Mouse (Mus musculus): ENCODE data around the gene Luzp2. TPM values are rescaled to one million over a fixed set of nuclear protein-coding genes. Genes with fewer than 3 reads are reported as not detected.

Gene Luzp2
- polyA plus RNA-seq (2015; fragmentation: Nextera tagmentation; extraction: Ambion mirVana) = 20.0 and 26.2 TPM in 2 replicates

GRCm38 (mm10) chr7:54835372-54835851 is at the start of gene Luzp2:
Luzp2 (plus strand) TSS chr7:54835498.
- Histone ChIP-seq H3K27me3 (no peaks in the 10 kb centered on the region), H3K27ac (replicated peaks) (peak within 1 kb of the TSS; percentile 31), H3K36me3 (no peaks in the 10 kb centered on the region), H3K9me3 (no peaks in the 10 kb centered on the region), H3K4me1 (peaks cover 5% of the 10 kb centered on the region), H3K4me3 (peak within 1 kb of the TSS; percentile 48), H3K4me2 (replicated peaks) (peak within 1 kb of the TSS; percentile 70), H3K9ac (replicated peaks) (peak within 1 kb of the TSS; percentile 65)
- peak; percentile 91 for ATAC-seq (replicated peaks)
- 0% methylated on average over 22 of the region's 22 CpGs for WGBS

- H3K4me3 ChIP-seq = no peak overlapping the region
- no peak for ATAC-seq (replicated peaks)
- H3K27ac ChIP-seq (replicated peaks) = no peak overlapping the region
- H3K4me2 ChIP-seq (replicated peaks) = no peak overlapping the region
- no peaks in the 10 kb centered on the region for H3K9me3 ChIP-seq
- no peaks in the 10 kb centered on the region for H3K4me1 ChIP-seq
- H3K27me3 ChIP-seq = no peaks in the 10 kb centered on the region; the same call in 1 of the 2 replicates
- no peaks in the 10 kb centered on the region for H3K36me3 ChIP-seq
- H3K9ac ChIP-seq (replicated peaks) = no peak overlapping the region
Measured at GRCm38 (mm10) chr7:54787456-54787855, 47.8 kb upstream of the Luzp2 start.

GRCm38 (mm10) chr7:54818606-54819005 is 16.7 kb upstream of the Luzp2 start:
- no peak overlapping the region for H3K27ac ChIP-seq (replicated peaks)
- H3K4me3 ChIP-seq = no peak overlapping the region
- H3K27me3 ChIP-seq = no peaks in the 10 kb centered on the region
- no peak overlapping the region for H3K9ac ChIP-seq (replicated peaks)
- H3K36me3 ChIP-seq = no peaks in the 10 kb centered on the region
- no peak for ATAC-seq (replicated peaks)
- H3K4me1 ChIP-seq = no peaks in the 10 kb centered on the region
- H3K4me2 ChIP-seq (replicated peaks) = no peak overlapping the region
- no peaks in the 10 kb centered on the region for H3K9me3 ChIP-seq

GRCm38 (mm10) chr7:54828751-54829150 is 6.5 kb upstream of the Luzp2 start:
- Histone ChIP-seq H3K36me3 (no peaks in the 10 kb centered on the region), H3K9ac (replicated peaks) (no peak overlapping the region), H3K4me1 (no peaks in the 10 kb centered on the region), H3K4me2 (replicated peaks) (no peak overlapping the region), H3K27me3 (no peaks in the 10 kb centered on the region), H3K9me3 (no peaks in the 10 kb centered on the region), H3K27ac (replicated peaks) (no peak overlapping the region), H3K4me3 (no peak overlapping the region)
- WGBS = 89% methylated on average over 3 of the region's 3 CpGs
- ATAC-seq (replicated peaks) = no peak

GRCm38 (mm10) chr7:54835911-54836352 is 634 bp downstream of the Luzp2 start:
- Histone ChIP-seq H3K27me3 (no peaks in the 10 kb centered on the region), H3K36me3 (no peaks in the 10 kb centered on the region), H3K9ac (replicated peaks) (peak overlapping the region; percentile 65), H3K4me2 (replicated peaks) (peak overlapping the region; percentile 70), H3K9me3 (no peaks in the 10 kb centered on the region), H3K4me3 (peak overlapping the region; percentile 48), H3K4me1 (peaks cover 5% of the 10 kb centered on the region), H3K27ac (replicated peaks) (peak overlapping the region; percentile 31)
- 3% methylated on average over 13 of the region's 13 CpGs for WGBS
- peak; percentile 76 for ATAC-seq (replicated peaks)

GRCm38 (mm10) chr7:54836437-54836836 is 1.1 kb downstream of the Luzp2 start:
- Histone ChIP-seq H3K27ac (replicated peaks) (peak overlapping the region; percentile 31; the same call in 1 of the 2 replicates), H3K9ac (replicated peaks) (peak overlapping the region; percentile 65; the same call in 1 of the 2 replicates), H3K36me3 (no peaks in the 10 kb centered on the region), H3K4me3 (peak overlapping the region; percentile 48), H3K4me1 (peaks cover 5% of the 10 kb centered on the region), H3K27me3 (no peaks in the 10 kb centered on the region), H3K4me2 (replicated peaks) (peak overlapping the region; percentile 70), H3K9me3 (no peaks in the 10 kb centered on the region)
- peak; percentile 32 for ATAC-seq (replicated peaks)
- 39% methylated on average over 5 of the region's 5 CpGs for WGBS

GRCm38 (mm10) chr7:54842807-54843335 is 7.6 kb downstream of the Luzp2 start:
- H3K9me3 ChIP-seq = no peaks in the 10 kb centered on the region
- WGBS = 75% methylated on average over 4 of the region's 4 CpGs
- H3K9ac ChIP-seq (replicated peaks) = no peak overlapping the region
- no peaks in the 10 kb centered on the region for H3K27me3 ChIP-seq
- no peaks in the 10 kb centered on the region for H3K4me1 ChIP-seq
- no peak overlapping the region for H3K4me3 ChIP-seq
- no peaks in the 10 kb centered on the region for H3K36me3 ChIP-seq
- ATAC-seq (replicated peaks) = no peak
- H3K27ac ChIP-seq (replicated peaks) = no peak overlapping the region
- no peak overlapping the region for H3K4me2 ChIP-seq (replicated peaks)

- peak; percentile 62 for ATAC-seq (replicated peaks)
- no peaks in the 10 kb centered on the region for H3K4me1 ChIP-seq
Measured at GRCm38 (mm10) chr7:54845875-54846691, 10.8 kb downstream of the Luzp2 start.

GRCm38 (mm10) chr7:54846692-54847020 is 11.4 kb downstream of the Luzp2 start:
- no peaks in the 10 kb centered on the region for H3K36me3 ChIP-seq
- H3K27me3 ChIP-seq = no peaks in the 10 kb centered on the region
- 49% methylated on average over 2 of the region's 2 CpGs for WGBS
- ATAC-seq (replicated peaks) = peak; percentile 24; the same call in 1 of the 2 replicates
- H3K4me1 ChIP-seq = no peaks in the 10 kb centered on the region
- H3K4me2 ChIP-seq (replicated peaks) = no peak overlapping the region
- no peaks in the 10 kb centered on the region for H3K9me3 ChIP-seq
- no peak overlapping the region for H3K9ac ChIP-seq (replicated peaks)
- no peak overlapping the region for H3K27ac ChIP-seq (replicated peaks)
- H3K4me3 ChIP-seq = no peak overlapping the region

More at GRCm38 (mm10) chr7:54845875-54846691, 10.8 kb downstream of the Luzp2 start:
- Histone ChIP-seq H3K4me3 (no peak overlapping the region), H3K36me3 (no peaks in the 10 kb centered on the region), H3K9me3 (no peaks in the 10 kb centered on the region), H3K27me3 (no peaks in the 10 kb centered on the region), H3K27ac (replicated peaks) (no peak overlapping the region), H3K9ac (replicated peaks) (no peak overlapping the region), H3K4me2 (replicated peaks) (no peak overlapping the region)
- WGBS = 66% methylated on average over 8 of the region's 8 CpGs

- Histone ChIP-seq H3K4me2 (replicated peaks) (no peak overlapping the region), H3K27ac (replicated peaks) (no peak overlapping the region), H3K9me3 (no peaks in the 10 kb centered on the region), H3K4me1 (no peaks in the 10 kb centered on the region), H3K36me3 (no peaks in the 10 kb centered on the region), H3K27me3 (no peaks in the 10 kb centered on the region), H3K4me3 (no peak overlapping the region), H3K9ac (replicated peaks) (no peak overlapping the region)
- 90% methylated on average over 1 of the region's 1 CpGs for WGBS
- no peak for ATAC-seq (replicated peaks)
Measured at GRCm38 (mm10) chr7:54852860-54853259, 17.6 kb downstream of the Luzp2 start.

GRCm38 (mm10) chr7:54861230-54861856 is 26.0 kb downstream of the Luzp2 start:
- Histone ChIP-seq H3K36me3 (no peaks in the 10 kb centered on the region), H3K4me1 (no peaks in the 10 kb centered on the region), H3K9ac (replicated peaks) (no peak overlapping the region), H3K4me3 (no peak overlapping the region), H3K9me3 (no peaks in the 10 kb centered on the region), H3K27me3 (no peaks in the 10 kb centered on the region), H3K27ac (replicated peaks) (no peak overlapping the region), H3K4me2 (replicated peaks) (no peak overlapping the region)
- no peak for ATAC-seq (replicated peaks)
- WGBS = 26% methylated on average over 11 of the region's 11 CpGs

GRCm38 (mm10) chr7:54878928-54879644 is 43.8 kb downstream of the Luzp2 start:
- no peak for ATAC-seq (replicated peaks)
- no peaks in the 10 kb centered on the region for H3K27me3 ChIP-seq
- no peaks in the 10 kb centered on the region for H3K36me3 ChIP-seq
- no peak overlapping the region for H3K4me3 ChIP-seq
- H3K27ac ChIP-seq (replicated peaks) = no peak overlapping the region
- 90% methylated on average over 4 of the region's 4 CpGs for WGBS
- no peak overlapping the region for H3K4me2 ChIP-seq (replicated peaks)
- no peak overlapping the region for H3K9ac ChIP-seq (replicated peaks)
- no peaks in the 10 kb centered on the region for H3K9me3 ChIP-seq
- no peaks in the 10 kb centered on the region for H3K4me1 ChIP-seq
